ENCODE assay signal across 9 mouse cellular contexts in the genomic region with DNA sequence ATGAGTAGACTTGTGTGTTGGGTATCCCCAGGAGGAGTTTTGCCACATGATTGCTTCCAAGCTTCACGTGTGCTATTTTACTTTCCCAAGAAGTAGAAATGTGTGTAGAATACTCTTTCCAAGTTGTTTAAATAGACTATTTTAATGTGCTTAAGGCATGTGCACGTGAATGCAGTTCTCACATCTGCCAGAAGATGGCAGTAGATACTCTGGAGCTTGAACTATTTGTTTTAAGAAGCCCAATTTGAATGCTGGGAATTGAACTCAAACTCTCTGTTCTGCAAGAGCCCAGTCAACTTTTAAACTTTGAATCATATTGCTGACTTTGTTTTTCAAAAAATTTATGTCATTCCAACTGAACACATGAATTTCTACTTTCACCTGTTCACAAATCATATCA.
DNase-seq lines count a peak whose midpoint lies in the region; ATAC-seq and TF ChIP-seq lines count a peak whose summit lies in the region.
"Had no signal": no experiment of that assay in that cellular context is flagged by ENCODE, and none has a peak within 500 bp of the region (broad histone marks: within the 10 kb centered on the region; RNA-seq: fewer than 3 reads in every experiment).

No protein-coding gene starts in this region.

- H3K9me3 ChIP-seq in heart, embryonic 10.5 days, result no peaks in the 10 kb centered on the region
- H3K9me3 ChIP-seq in kidney, postnatal 0 days (replicated peaks; ENCODE audit: low read length), result no peaks in the 10 kb centered on the region
- H3K9me3 ChIP-seq: embryonic facial prominence, embryonic 15.5 days had no signal

- no peak for ATAC-seq in kidney, postnatal 0 days (replicated peaks; ENCODE audit: low FRiP score, low read depth)

- intact Hi-C loops in heart, postnatal 14 days (cut with DNase I), result no loop called here

- no peak overlapping the region for H3K27ac ChIP-seq in heart, embryonic 10.5 days
- H3K27ac ChIP-seq in kidney, postnatal 0 days, result no peak overlapping the region
- H3K27ac ChIP-seq: embryonic facial prominence, embryonic 15.5 days had no signal

- H3K27me3 ChIP-seq in heart, embryonic 10.5 days (ENCODE audit: insufficient read depth, poor library complexity, severe bottlenecking), result no peaks in the 10 kb centered on the region
- H3K27me3 ChIP-seq in kidney, postnatal 0 days (ENCODE audit: insufficient read depth, low read length), result no peaks in the 10 kb centered on the region
- H3K27me3 ChIP-seq: embryonic facial prominence, embryonic 15.5 days had no signal

- H3K4me3 ChIP-seq in heart, embryonic 10.5 days, result no peak overlapping the region
- H3K4me3 ChIP-seq in kidney, postnatal 0 days (replicated peaks; ENCODE audit: low read depth, low read length), result no peak overlapping the region
- H3K4me3 ChIP-seq: embryonic facial prominence, embryonic 15.5 days had no signal

- 2% methylated on average over 2 of the region's 2 CpGs for WGBS in heart, embryonic 10.5 days
- whole genome bisulfite sequencing in kidney, postnatal 0 days, result 6% methylated on average over 2 of the region's 2 CpGs

- no peaks in the 10 kb centered on the region for H3K36me3 ChIP-seq in heart, embryonic 10.5 days
- H3K36me3 ChIP-seq in kidney, postnatal 0 days (ENCODE audit: insufficient read depth, low read length), result no peaks in the 10 kb centered on the region
- H3K36me3 ChIP-seq: embryonic facial prominence, embryonic 15.5 days had no signal

- peak; percentile 6 to 40 for DNase-seq in heart, postnatal 14 days
- DNase-seq in heart, embryonic 10.5 days (ENCODE audit: low spot score), result no peak
- DNase-seq in thymus, postnatal 0 days (ENCODE audit: low spot score), result peak; percentile 3
- DNase-seq in thymus, adult 18-20 months, result no peak
- peak; percentile 16 for DNase-seq in c-Kit-positive CD71-negative TER-119-negative erythroid progenitor cells, embryonic 14.5 days (ENCODE audit: low read depth)
- peak; percentile 38 for DNase-seq in kidney, postnatal 0 days (ENCODE audit: low spot score)
- DNase-seq in mesoderm, embryonic 11.5 days (ENCODE audit: low read depth, low spot score), result peak; percentile 72
- no peak for DNase-seq in natural killer cell, adult 2 months (ENCODE audit: low spot score in 2 of 2)

- no peak overlapping the region for H3K9ac ChIP-seq in kidney, postnatal 0 days (ENCODE audit: low read depth, low read length)
- H3K9ac ChIP-seq: embryonic facial prominence, embryonic 15.5 days had no signal

- no peaks in the 10 kb centered on the region for H3K4me1 ChIP-seq in heart, embryonic 10.5 days
- no peaks in the 10 kb centered on the region for H3K4me1 ChIP-seq in kidney, postnatal 0 days (replicated peaks; ENCODE audit: insufficient read depth, low read length)
- H3K4me1 ChIP-seq: embryonic facial prominence, embryonic 15.5 days had no signal

- no peak overlapping the region for H3K4me2 ChIP-seq in kidney, postnatal 0 days (ENCODE audit: low read length)
- H3K4me2 ChIP-seq: embryonic facial prominence, embryonic 15.5 days had no signal

- TF ChIP-seq CTCF in kidney, postnatal 0 days (IDR thresholded peaks at IDR 0.05; ENCODE audit: low read depth), result peak; percentile 80

Comparison
In these comparisons a context has a peak if more than half of its experiments do, and no peak if none do; other contexts are left out.
1. DNase-seq: peak in heart, postnatal 14 days (2 of 2), thymus, postnatal 0 days (single experiment), c-Kit-positive CD71-negative TER-119-negative erythroid progenitor cells, embryonic 14.5 days (single experiment), kidney, postnatal 0 days (single experiment) and mesoderm, embryonic 11.5 days (single experiment); none in heart, embryonic 10.5 days (single experiment), thymus, adult 18-20 months (0 of 2) and natural killer cell, adult 2 months (0 of 2).